Mouse (Mus musculus): ENCODE data around the gene Plod3. TPM values are rescaled to one million over a fixed set of nuclear protein-coding genes. Genes with fewer than 3 reads are reported as not detected.
A peak's percentile ranks its signal among the peaks of the same experiment; 100 is the strongest.

Gene Plod3
- polyA plus RNA-seq, 1 experiment = 124 TPM

DNA sequence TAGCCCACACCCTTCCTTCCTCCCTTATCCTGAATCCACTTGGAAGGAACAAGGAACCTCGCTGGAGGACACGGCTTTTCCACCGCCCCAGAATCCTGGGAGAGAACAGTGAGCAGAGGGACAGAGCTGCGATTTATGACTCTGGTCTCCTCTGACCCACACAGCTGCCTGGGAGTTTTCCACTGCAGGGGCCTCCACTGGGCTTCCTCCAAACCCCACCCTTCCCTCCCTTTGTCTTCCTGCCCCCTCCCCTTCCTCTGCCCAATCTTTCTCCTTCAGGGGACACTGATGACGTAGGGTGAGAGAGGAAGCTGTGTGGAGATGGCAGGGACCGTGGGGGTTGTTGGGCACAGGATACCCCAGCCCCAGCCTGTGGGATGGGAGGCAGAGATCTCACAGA is 20.5 kb upstream of the Plod3 start, which contains the start of gene Cldn15:
Gene Cldn15 (plus strand): TSS at position 286 of the 400 bp plus-strand sequence.
- H3K4me2 ChIP-seq (ENCODE audit: low read depth) = no peak within 1 kb of the TSS
- TF ChIP-seq POLR2AphosphoS2 (IDR thresholded peaks at IDR 0.05; ENCODE audit: insufficient read length, low read depth) = peak; percentile 32
- TF ChIP-seq REST (IDR thresholded peaks at IDR 0.05; ENCODE audit: insufficient read depth, insufficient read length) = no peak
- TF ChIP-seq TCF12 (IDR thresholded peaks at IDR 0.05; ENCODE audit: insufficient read depth, poor library complexity, severe bottlenecking) = no peak
- no peak within 1 kb of the TSS for H3K4me3 ChIP-seq
- no peaks in the 10 kb centered on the region for H3K36me3 ChIP-seq (ENCODE audit: control insufficient read depth, insufficient read depth)
- H3ac ChIP-seq (ENCODE audit: control insufficient read depth, insufficient read length) = no peak within 1 kb of the TSS
- H3K27me3 ChIP-seq (ENCODE audit: control insufficient read depth, insufficient read depth, insufficient read length) = no peaks in the 10 kb centered on the region
- no peaks in the 10 kb centered on the region for H3K79me2 ChIP-seq (ENCODE audit: control insufficient read depth, insufficient read depth)

DNA sequence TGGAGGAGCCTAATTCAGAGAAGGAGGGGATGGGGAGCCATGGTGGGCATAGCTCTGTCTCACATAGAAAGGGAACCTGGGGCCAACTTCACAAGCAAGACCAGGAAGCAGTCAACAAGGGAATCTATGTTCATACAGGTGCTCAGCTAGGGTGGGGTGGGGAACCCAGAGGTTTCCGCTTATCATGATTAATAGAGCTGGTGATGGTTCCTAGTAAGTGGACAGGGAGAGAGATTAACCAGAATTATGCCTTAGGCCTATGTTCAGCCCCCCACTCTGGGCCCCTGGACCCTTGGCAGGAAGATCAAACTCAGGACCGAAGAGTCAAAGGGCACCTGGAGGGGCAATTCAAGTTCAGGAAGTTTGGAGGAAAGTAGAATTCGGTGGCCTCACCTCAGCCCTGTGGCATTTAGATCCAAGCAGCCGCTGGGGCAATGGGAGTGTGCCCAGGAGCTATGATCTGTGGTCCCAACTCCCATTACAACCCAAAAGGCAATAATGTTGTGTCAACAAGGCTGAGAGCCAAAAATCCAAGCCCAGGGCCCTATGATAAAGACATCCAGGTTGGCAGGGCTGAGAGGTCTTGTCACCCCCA is 19.9 kb upstream of the Plod3 start:
- no peaks in the 10 kb centered on the region for H3K27me3 ChIP-seq (ENCODE audit: control insufficient read depth, insufficient read depth, insufficient read length)
- H3K79me2 ChIP-seq (ENCODE audit: control insufficient read depth, insufficient read depth) = no peaks in the 10 kb centered on the region
- H3K36me3 ChIP-seq (ENCODE audit: control insufficient read depth, insufficient read depth) = no peaks in the 10 kb centered on the region
- H3ac ChIP-seq (ENCODE audit: control insufficient read depth, insufficient read length) = no peak overlapping the region
- H3K4me3 ChIP-seq = no peak overlapping the region
- H3K4me2 ChIP-seq (ENCODE audit: low read depth) = no peak overlapping the region
- TF ChIP-seq TCF3 (IDR thresholded peaks at IDR 0.05; ENCODE audit: insufficient read length, low read depth) = no peak
- TF ChIP-seq E2F4 (IDR thresholded peaks at IDR 0.05; ENCODE audit: insufficient read depth) = no peak
- no peak for TF ChIP-seq MYOG (IDR thresholded peaks at IDR 0.05; ENCODE audit: control insufficient read depth in 1 of 3, insufficient read depth in 1 of 3, insufficient read length in 2 of 3, low read depth in 2 of 3)
- TF ChIP-seq MAX (IDR thresholded peaks at IDR 0.05; ENCODE audit: low read depth) = no peak
- no peak for TF ChIP-seq USF1 (IDR thresholded peaks at IDR 0.05; ENCODE audit: low read depth)
- peak; percentile 15 for TF ChIP-seq POLR2AphosphoS2 (IDR thresholded peaks at IDR 0.05; ENCODE audit: insufficient read length, low read depth)

DNA sequence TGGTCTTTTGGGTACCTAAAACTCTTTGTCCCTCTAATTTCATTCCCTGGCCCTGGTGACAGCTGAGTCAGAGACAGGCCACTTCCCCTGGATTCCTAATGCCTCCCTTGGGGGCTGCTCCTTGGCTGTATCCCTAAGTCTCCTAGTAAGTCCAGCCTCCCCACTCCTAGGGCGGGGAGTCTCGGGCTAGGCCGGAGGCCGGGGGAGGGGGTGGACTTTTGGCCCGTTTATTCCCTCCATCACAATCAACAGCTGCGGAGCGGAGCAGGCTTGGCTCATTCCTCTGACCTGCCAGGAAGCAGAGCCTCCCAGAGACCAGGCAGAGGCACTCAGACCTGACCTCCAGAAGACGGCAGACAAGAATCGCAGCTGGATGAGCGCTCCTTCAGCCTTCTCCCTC is 19.2 kb upstream of the Plod3 start:
- Histone ChIP-seq H3K79me2 (ENCODE audit: control insufficient read depth, insufficient read depth) (no peaks in the 10 kb centered on the region), H3K4me2 (ENCODE audit: low read depth) (no peak overlapping the region), H3ac (ENCODE audit: control insufficient read depth, insufficient read length) (no peak overlapping the region), H3K36me3 (ENCODE audit: control insufficient read depth, insufficient read depth) (no peaks in the 10 kb centered on the region), H3K4me3 (no peak overlapping the region), H3K27me3 (ENCODE audit: control insufficient read depth, insufficient read depth, insufficient read length) (no peaks in the 10 kb centered on the region)
- peak in 1 of 3 experiments; percentile 3 for TF ChIP-seq MYOD1 (IDR thresholded peaks at IDR 0.05; ENCODE audit: control insufficient read depth in 1 of 3, insufficient read length in 2 of 3, low read depth in 2 of 3)
- TF ChIP-seq MYOG (IDR thresholded peaks at IDR 0.05; ENCODE audit: control insufficient read depth in 1 of 3, insufficient read depth in 1 of 3, insufficient read length in 2 of 3, low read depth in 2 of 3) = peak in 1 of 3 experiments; percentile 3
- TF ChIP-seq TCF3 (IDR thresholded peaks at IDR 0.05; ENCODE audit: insufficient read length, low read depth) = no peak

DNA sequence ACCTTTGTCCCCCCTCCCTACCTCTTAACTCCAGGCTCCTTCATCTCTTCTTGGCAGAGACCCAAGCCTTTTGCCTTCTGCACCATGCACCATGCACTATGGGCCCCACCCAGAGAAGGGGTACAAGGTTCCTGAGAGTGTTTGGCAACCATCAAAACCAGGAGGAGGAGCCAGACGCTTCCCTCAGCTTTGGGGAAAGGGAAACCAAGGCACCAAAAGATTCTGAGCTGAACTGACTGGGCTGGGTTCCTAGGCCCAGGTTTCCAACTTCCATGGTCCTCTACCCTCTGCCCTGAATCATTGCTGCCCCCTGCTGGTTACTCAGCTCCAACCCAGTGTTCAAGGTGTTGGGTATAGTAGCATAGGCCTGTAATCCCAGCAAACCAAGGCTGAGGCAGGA is 16.1 kb upstream of the Plod3 start:
- Histone ChIP-seq H3K79me2 (ENCODE audit: control insufficient read depth, insufficient read depth) (no peaks in the 10 kb centered on the region), H3K27me3 (ENCODE audit: control insufficient read depth, insufficient read depth, insufficient read length) (no peaks in the 10 kb centered on the region), H3K36me3 (ENCODE audit: control insufficient read depth, insufficient read depth) (no peaks in the 10 kb centered on the region), H3ac (ENCODE audit: control insufficient read depth, insufficient read length) (no peak overlapping the region), H3K4me3 (no peak overlapping the region), H3K4me2 (ENCODE audit: low read depth) (no peak overlapping the region)
- no peak for TF ChIP-seq POLR2A (IDR thresholded peaks at IDR 0.05; ENCODE audit: insufficient read length, low read depth)
- no peak for TF ChIP-seq SRF (IDR thresholded peaks at IDR 0.05; ENCODE audit: control insufficient read depth, insufficient read length, low read depth)
- TF ChIP-seq CEBPB (IDR thresholded peaks at IDR 0.05; ENCODE audit: insufficient read depth, poor library complexity, severe bottlenecking) = no peak
- TF ChIP-seq TCF12 (IDR thresholded peaks at IDR 0.05; ENCODE audit: insufficient read depth, poor library complexity, severe bottlenecking) = no peak
- TF ChIP-seq MYOD1 (IDR thresholded peaks at IDR 0.05; ENCODE audit: control insufficient read depth in 1 of 3, insufficient read length in 2 of 3, low read depth in 2 of 3) = no peak
- TF ChIP-seq E2F4 (IDR thresholded peaks at IDR 0.05; ENCODE audit: insufficient read depth) = no peak
- no peak for TF ChIP-seq POLR2AphosphoS2 (IDR thresholded peaks at IDR 0.05; ENCODE audit: insufficient read length, low read depth)
- TF ChIP-seq MAX (IDR thresholded peaks at IDR 0.05; ENCODE audit: low read depth) = no peak
- no peak for TF ChIP-seq TCF3 (IDR thresholded peaks at IDR 0.05; ENCODE audit: insufficient read length, low read depth)
- TF ChIP-seq REST (IDR thresholded peaks at IDR 0.05; ENCODE audit: insufficient read depth, insufficient read length) = no peak
- no peak for TF ChIP-seq USF1 (IDR thresholded peaks at IDR 0.05; ENCODE audit: low read depth)
- no peak for TF ChIP-seq MYOG (IDR thresholded peaks at IDR 0.05; ENCODE audit: control insufficient read depth in 1 of 3, insufficient read depth in 1 of 3, insufficient read length in 2 of 3, low read depth in 2 of 3)

DNA sequence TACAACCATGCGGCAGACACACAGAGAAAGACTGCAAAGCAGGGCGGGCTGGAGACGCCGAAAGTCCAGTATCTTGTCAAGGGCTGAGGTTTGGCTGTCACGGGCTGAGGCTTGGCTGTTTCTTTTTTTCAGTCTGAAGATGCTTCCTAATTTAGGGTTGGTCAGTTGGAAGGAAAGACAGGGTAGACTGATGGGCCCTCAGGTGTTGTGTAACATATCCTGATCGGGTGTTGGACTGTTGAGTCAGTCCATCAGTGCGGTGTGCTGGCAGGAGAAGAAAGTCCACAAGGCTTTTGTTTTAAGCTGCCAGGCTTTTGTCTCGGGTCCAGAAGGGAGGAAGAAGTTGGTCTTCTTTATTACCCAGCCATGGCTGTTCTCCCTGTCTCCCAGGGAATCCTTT is 13.1 kb upstream of the Plod3 start:
- Histone ChIP-seq H3ac (ENCODE audit: control insufficient read depth, insufficient read length) (no peak overlapping the region), H3K4me3 (no peak overlapping the region), H3K27me3 (ENCODE audit: control insufficient read depth, insufficient read depth, insufficient read length) (no peaks in the 10 kb centered on the region), H3K79me2 (ENCODE audit: control insufficient read depth, insufficient read depth) (no peaks in the 10 kb centered on the region), H3K36me3 (ENCODE audit: control insufficient read depth, insufficient read depth) (no peaks in the 10 kb centered on the region), H3K4me2 (ENCODE audit: low read depth) (no peak overlapping the region)
- TF ChIP-seq TCF12 (IDR thresholded peaks at IDR 0.05; ENCODE audit: insufficient read depth, poor library complexity, severe bottlenecking) (no peak), POLR2A (IDR thresholded peaks at IDR 0.05; ENCODE audit: insufficient read length, low read depth) (no peak), MYOD1 (IDR thresholded peaks at IDR 0.05; ENCODE audit: control insufficient read depth in 1 of 3, insufficient read length in 2 of 3, low read depth in 2 of 3) (no peak)

Measured in myocyte (in vitro differentiated cells).